Mouse (Mus musculus) lung, adult 2 months (tissue): Measurements from ENCODE around the gene Mpeg1.

ENCODE experiments used
- CTCF ChIP-seq: fragments of 200-500 bp; IDR thresholded peaks from 2 replicates; pipeline ENCODE4 v1.5.1; 2011; ENCODE audit warnings: mild to moderate bottlenecking, low read length, control low read depth; ENCODE audit not compliant: insufficient read depth
- POLR2A ChIP-seq: fragments of 200-500 bp; IDR thresholded peaks from 2 replicates; pipeline ENCODE4 v1.6.1; 2011; ENCODE audit warnings: low read depth, mild to moderate bottlenecking, control low read depth, low read length, borderline replicate concordance; ENCODE audit errors: extremely low read depth

DNA sequence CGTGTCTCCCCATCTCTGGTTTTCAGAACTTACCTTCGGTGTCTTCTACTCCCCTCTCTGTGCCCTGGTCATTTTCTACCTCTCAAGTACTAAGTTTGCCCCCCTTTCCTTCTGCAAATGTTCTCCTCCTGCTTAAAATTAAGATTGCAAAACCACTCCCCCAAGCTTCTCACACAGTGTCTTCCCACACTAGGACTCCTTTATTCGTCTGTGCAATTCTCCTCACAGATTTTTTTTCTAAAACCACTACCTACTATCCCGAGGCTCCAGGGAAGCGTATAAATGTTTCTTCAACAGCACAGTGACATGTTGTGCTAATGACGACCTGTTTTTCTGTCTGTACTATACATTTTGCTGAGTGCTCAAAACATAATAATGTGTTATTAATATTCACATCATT is 40.0 kb upstream of the Mpeg1 start:
- TF ChIP-seq CTCF, result no peak
- no peak for TF ChIP-seq POLR2A
